Mouse (Mus musculus) adrenal gland, adult 8-10 months (tissue): ENCODE data around the gene Map2. TPM values are rescaled to one million over a fixed set of nuclear protein-coding genes. Genes with fewer than 3 reads are reported as not detected.

Experiments
- DNase-seq: peaks from one replicate; pipeline ENCODE4 v3.0.0; 2022
- total RNA-seq, 4 experiments: library from RNA; stranded (reverse); gene quantifications; 2 replicates each; pipeline ENCODE4 v1.2.4; 2022

The Map2 gene
- total RNA-seq, 4 experiments from 2014 or later: 23.9 to 44.2 (median 34.4) TPM

DNA sequence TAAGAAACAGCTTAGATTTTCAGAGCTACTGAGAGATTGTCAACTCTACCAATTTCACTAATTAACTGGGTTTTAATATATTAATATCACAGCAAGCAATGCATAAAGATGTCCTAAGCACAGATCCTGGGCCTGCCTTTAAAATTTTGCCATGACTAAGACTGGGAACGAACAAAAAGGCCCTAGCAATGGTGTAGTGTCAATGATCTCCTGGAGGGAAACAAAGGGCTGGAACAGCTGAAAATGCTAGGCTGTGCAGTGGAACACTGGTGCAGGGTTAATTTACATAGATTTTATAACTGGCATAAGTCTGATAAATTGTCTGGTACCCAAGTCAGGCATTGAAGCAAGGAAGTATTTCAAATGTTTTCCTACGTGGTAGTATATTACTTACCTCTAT is 220.8 kb downstream of the Map2 start:
- DNase-seq: no peak

DNA sequence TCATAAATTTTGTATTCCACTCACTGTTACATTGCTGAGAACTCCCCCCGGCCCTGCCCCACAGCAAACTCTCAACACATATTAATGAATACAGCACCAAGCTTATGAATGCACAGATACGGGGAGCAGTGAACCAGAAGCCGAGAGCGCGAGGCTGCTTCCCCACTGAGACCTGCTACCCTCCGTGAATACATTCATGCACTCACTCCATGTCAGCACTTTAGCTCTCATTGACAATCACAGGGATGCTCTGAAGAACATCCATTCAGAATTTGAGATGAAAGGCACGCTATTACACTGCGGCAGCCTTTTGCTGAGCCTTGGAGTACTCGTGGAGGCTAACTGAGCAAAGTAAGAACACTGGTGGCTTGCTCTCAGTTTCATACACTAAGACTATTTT is 226.8 kb downstream of the Map2 start:
- DNase-seq: no peak

DNA sequence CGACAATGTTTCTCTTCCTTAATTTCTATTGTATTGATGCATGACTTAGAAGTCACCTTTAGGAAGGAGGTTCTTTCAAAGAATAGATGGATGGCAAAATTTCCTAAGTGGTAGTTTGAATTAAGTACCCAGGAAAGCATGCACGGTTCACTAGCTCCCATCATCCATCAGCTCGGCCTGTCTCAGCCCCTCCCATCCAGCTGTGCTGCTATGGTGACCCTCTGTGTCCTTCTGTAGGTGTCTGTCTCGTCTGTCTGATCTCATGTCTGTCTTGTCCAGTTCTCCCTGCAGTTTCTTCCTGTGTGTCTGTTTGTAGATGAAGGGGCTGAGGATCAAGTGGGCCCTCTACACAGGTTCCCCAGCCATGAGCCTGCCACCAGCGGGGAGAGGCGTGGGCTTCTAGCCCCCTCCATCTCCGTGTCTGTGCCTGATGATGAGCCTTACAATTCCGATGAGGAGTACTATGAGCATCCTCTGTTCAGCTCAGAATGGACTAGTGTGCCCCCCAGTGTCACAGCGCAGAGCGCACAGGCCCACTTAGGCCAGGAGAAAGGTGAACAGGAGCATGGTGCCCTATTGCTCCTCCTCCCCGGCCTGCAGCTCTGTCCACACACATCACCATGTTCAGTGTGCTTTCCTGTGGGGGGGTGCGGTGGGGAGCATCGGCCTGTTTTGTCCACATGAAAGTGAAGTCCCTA is 232.3 kb downstream of the Map2 start:
- DNase-seq: no peak

DNA sequence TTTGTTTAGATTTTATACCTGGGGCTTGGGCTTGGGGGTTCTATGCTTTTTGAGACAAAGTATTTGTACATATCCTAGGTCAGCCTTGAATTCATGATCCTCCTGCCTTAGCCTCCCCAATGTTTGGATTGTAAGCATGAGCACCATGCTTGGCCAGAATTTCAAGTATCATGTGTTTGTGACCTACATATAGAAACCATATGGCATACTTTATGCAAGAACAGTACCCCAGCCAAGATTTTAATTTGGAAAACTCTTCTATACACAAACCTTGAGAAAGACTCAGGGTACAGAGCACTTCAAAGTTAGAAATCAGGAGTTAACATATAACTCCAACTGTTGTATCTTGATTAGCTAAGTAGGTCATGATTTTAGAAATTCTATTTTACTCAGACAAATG is 243.3 kb downstream of the Map2 start:
- DNase-seq: no peak

DNA sequence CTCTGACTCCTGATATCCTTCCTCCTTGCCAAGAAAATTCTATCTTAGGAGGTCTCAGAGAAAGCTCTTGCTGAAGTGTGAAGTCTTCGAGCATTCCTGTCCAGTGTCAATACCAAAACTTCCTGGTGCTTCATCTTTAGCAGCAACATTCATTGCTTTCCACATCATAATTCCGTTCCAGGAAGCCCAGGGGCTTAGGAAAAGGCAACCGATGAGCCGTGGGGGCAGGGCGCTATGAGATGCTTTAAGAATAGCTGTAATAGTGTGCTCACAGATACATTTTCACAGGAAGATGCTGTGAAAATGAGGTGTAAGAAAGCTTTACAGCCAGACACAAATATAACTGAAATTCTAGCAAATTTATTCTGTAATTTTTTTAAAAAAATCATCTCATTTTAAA is 251.0 kb downstream of the Map2 start:
- no peak for DNase-seq

DNA sequence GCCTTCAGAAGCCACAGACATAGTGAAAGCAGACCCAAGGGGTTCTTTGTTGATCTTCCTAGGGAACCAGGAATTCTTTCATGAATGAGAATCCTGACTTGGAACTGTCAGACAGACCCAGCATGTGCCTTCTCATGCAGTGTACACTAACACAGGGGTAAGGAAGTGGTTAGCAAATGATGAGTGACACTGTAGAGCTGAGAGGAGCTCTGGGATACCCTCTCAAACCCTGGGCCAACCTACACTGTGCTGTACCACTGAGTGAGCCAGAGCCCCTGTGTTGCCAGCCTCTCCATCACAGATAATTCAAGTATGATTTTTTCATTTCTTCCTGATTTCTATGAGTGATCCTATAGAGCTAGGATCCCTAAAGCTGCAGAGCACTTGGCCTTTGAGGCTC is 255.9 kb downstream of the Map2 start:
- no peak for DNase-seq

DNA sequence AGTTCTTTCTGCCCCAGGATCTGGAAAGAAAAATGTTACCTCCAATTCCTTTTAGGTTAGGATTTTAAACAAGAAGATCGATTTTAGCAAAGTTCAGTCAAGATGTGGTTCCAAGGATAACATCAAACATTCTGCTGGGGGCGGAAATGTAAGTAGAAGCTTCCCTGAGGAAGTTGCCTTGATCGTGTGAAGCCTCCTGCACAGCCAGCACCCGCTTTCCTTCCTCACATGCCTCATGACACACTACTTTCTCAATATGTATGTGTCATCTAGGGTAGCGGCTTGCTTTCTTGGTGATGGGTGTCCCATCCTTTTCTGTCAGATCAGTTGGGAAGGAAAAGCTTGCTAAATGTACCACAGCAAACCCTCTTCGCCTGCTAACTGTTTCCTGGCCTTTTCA is 256.4 kb downstream of the Map2 start:
- DNase-seq: no peak

DNA sequence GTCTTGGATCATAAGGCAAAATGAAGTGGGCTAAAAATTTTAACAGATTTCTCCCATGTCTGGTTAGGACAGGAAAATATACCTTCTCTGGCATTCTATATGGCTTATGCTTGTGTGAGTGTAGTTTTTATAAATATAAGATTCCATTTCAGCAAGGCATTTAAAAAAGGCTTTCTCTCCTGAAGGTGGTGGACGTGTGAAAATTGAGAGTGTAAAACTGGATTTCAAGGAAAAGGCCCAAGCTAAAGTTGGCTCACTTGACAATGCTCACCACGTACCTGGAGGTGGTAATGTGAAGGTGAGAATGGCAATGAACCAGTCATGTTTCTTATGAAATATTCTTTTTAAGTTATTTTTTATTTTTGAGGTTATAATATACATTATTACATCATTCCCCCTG is 263.0 kb downstream of the Map2 start:
- DNase-seq: no peak

DNA sequence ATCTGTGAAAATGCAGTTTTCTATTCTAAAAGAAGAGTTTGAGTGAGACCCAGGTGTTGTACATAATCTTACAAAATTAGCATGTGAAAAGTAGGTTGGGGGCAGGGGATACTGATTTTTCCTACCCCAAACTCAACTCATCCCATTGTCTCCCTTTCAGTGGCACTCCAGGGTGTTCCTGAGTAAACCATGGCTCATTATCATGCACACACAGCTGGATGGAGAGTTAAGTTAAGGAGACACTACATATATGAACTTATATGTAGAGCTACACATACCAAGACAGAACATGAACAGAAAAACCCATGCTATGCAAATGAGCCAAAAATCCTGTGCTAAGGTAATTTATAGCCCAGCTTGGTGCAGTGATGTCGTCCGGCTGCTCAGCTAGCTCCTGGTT is 267.8 kb downstream of the Map2 start:
- no peak for DNase-seq

DNA sequence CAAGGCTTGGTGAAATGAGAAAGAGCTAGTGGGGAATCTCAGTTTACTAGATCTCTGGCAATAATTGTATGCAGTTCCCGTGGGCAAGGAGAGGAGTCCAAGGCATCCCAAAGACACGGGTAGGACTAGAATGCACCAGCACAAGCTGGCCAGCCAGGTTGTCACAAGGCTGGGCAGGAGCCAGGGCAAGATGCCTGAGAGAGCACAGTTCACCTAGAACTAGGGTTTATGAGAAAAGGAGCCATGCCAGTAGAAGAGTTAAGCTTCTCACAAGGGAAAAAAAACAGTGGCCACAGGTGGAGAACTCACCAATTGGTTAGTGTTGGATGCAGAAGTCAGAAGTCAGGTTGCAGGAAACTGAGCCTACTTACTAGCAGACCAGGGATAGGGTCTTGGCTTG is 274.4 kb downstream of the Map2 start:
- no peak for DNase-seq

DNA sequence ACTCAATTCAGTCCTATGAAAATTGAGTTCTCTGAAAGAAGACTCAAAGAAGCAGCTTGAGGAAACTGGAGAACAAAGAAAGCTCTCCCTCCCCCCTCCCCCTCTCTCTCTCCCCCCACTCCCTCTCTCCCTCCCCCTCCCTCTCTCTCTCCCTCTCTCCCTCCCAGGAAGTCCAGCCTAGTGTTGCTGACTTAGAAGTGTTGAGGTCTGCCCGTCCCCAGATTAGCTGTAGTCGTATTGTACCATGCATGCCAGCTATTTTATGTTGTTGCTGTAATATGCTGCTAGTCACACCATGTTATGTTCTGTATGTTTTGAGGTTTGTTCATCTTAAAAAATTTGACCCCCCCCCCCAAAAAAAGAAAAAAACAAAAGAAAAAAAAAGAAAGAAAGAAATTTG is 281.5 kb downstream of the Map2 start:
- no peak for DNase-seq

DNA sequence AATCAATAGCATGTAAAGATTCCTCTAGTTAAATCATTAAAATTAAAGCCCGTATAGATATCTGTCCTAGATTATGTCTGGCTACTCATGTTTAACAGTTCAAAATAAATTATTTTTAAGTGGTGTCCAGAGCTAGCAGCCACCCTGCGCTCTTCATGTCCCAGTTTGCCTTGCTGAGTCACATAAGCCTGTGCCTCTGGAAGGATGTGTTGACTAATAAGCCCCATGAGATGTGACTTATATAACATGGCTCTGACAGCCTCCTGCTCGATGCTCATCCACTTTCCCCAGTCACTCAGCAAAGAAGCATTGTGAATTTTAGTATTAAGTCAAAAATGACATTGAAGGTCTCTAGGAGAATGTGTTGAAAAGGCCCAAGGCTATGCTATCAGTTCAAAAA is 282.7 kb downstream of the Map2 start:
- no peak for DNase-seq

DNA sequence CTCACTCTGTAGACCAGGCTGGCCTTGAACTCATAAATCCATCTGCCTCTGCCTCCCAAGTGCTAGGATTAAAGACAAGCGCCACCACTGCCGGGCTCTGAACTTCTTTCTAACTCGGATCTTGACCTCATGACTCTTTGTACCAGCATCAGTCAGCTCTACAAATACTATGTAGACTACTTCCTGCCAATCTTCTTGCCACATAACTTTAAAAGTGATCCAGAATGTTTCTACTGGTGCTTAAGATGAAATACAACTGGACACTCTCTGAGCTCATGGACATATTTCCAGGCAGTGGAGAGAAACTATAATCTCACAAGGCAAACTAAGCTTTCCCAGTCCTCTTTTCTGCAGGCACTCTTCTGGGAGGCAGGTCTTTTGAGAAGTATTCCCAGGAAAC is 284.3 kb downstream of the Map2 start:
- DNase-seq: no peak

DNA sequence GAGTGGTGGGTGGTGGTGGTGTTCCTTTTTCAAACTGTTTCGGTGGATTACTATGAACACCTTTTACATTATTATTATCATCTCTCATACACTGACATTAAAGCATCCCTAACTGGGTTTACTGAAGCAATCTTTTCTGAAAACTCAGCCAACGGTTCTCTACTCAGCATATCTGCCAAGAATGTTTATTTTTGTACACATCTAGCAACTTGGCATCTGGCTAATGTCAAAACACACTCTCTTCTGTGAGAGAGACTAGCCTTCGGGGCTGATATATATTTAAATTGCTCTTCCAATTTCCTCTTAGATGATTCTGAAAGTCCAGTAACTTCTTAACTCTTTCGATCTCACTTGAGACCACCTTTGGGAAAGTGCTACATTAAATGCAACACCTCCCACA is 285.8 kb downstream of the Map2 start:
- DNase-seq: no peak

DNA sequence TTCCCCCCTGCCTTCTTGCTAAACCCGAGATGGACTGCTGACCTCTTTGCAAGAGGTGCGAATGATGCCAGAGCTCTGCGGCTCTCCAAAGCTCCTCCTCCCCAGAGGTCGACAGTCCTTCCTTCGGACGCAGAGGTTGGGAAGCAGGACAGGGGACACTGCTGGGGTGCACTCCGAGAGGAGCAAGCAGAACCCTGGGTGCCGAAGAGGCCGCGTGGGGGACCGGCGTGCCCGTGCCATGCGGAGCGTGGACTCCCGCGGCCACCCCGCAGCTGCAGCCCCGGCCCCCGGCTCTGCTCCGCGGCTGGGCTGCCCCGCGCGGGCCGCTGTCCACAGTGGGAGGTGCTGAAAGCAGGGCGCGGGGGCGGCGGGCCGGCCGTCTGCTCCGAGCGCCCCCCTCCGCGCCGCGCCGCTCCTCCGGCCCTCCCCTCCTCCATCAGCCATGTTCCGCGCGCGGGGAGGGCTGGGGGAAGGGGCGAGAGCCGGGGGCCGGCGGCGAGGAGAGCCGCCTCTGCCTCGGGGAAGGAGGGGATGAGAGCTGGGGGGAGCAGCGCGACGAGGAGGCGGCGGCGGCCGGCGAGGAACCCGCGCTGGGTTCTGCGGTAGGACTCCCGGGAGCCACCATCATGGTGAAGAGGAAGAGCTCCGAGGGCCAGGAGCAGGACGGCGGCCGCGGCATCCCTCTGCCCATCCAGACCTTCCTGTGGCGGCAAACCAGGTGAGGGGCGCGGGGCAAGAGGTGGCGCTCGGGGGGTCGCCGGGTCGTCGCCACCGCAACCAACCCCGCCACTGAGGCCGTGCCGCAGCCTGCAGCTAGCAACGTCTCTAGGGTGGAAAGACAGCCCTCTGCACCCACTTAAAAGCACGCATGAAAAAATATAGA is 293.0 kb downstream of the Map2 start, which contains the start of gene Unc80:
Gene Unc80, plus strand, starts transcription at position 547 of the 883 bp plus-strand sequence.
- DNase-seq: peak; percentile 12

DNA sequence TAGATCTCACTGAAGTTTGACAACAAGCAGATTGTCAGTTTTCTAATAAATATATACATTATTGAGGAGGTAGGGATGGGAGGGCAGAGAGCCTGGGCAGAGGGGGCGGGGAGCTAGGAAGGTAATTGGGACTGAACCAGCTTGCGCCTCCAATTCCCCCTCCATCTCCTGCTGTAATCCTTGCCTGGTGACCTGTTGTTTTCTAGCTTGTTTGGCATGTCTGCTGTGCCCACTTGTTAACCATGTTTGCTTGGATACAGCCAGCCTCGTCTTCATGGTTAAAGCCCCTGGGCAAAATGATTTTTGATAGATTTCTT is 293.6 kb downstream of the Map2 start:
- no peak for DNase-seq

DNA sequence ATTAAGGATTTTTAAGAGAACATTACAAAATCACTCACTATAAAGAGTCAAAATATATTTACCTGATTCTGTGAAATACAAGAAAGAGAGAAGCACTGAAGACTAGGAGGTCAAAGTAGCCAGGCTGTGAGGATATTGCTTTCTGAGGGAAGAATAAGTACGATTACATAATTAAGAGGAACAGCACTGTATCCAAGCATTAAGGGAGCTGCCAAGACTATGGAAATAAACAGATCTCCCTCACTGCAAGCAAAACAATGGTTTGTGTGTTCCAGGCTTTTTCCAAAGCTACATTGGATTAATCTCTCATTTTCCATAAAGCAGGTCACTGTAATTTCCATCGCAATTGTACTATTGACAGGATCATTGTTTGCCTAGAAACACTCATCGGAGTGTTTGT is 307.7 kb downstream of the Map2 start:
- DNase-seq: no peak

Other genes starting within 250 kb of the Map2 start
- not detected for gene Crygf, start 248.8 kb upstream of the Map2 start, total RNA-seq